Comparison of ENCODE assay signal across 8 mouse cellular contexts in genomic region chr3:97680631-97681320, GRCm38 (mm10). TPM values are rescaled to one million over a fixed set of nuclear protein-coding genes. Genes with fewer than 3 reads are reported as not detected.
A peak's percentile ranks its signal among the peaks of the same experiment; 100 is the strongest.
DNase-seq lines count a peak whose midpoint lies in the region; ATAC-seq and TF ChIP-seq lines count a peak whose summit lies in the region.

No protein-coding gene starts in this region.

- H3K9me3 ChIP-seq in ES-Bruce4 (replicated peaks; ENCODE audit: control insufficient read depth, insufficient read depth, low read length, poor library complexity, severe bottlenecking): no peaks in the 10 kb centered on the region
- H3K9me3 ChIP-seq in forebrain, embryonic 13.5 days (replicated peaks): no peaks in the 10 kb centered on the region
- H3K9me3 ChIP-seq in heart, postnatal 0 days (replicated peaks; ENCODE audit: control insufficient read depth, low read length): no peaks in the 10 kb centered on the region
- H3K9me3 ChIP-seq in liver, embryonic 16.5 days (replicated peaks; ENCODE audit: control insufficient read depth, low read length): no peaks in the 10 kb centered on the region
- no peaks in the 10 kb centered on the region for H3K9me3 ChIP-seq in neural tube, embryonic 11.5 days (ENCODE audit: control insufficient read depth, low read length)
- H3K9me3 ChIP-seq in stomach, postnatal 0 days (ENCODE audit: control insufficient read depth, low read length): no peaks in the 10 kb centered on the region

- WGBS in forebrain, embryonic 13.5 days: under 1% methylated on average over 28 of the region's 28 CpGs
- WGBS in heart, postnatal 0 days: 3% methylated on average over 28 of the region's 28 CpGs
- WGBS in liver, embryonic 16.5 days (ENCODE audit: insufficient replicate concordance): under 1% methylated on average over 28 of the region's 28 CpGs
- 2% methylated on average over 28 of the region's 28 CpGs for WGBS in neural tube, embryonic 11.5 days
- WGBS in stomach, postnatal 0 days: 3% methylated on average over 28 of the region's 28 CpGs

- peak; percentile 89 for TF ChIP-seq CTCF in ES-Bruce4 (IDR thresholded peaks at IDR 0.05; ENCODE audit: low read depth, low read length)
- TF ChIP-seq CTCF in heart, postnatal 0 days (IDR thresholded peaks at IDR 0.05; ENCODE audit: low read depth): peak; percentile 78
- peak; percentile 87 for TF ChIP-seq CTCF in stomach, postnatal 0 days (IDR thresholded peaks at IDR 0.05; ENCODE audit: low read depth)

- no peak for TF ChIP-seq EP300 in ES-Bruce4 (IDR thresholded peaks at IDR 0.05; ENCODE audit: insufficient read depth, low read depth, low read length)
- TF ChIP-seq EP300 in heart, postnatal 0 days (IDR thresholded peaks at IDR 0.05; ENCODE audit: low read depth): no peak
- no peak for TF ChIP-seq EP300 in stomach, postnatal 0 days (optimal IDR thresholded peaks at IDR 0.05)

- peak overlapping the region; percentile 53 for H3K4me3 ChIP-seq in ES-Bruce4 (ENCODE audit: low read depth, low read length)
- peak overlapping the region; percentile 40 for H3K4me3 ChIP-seq in forebrain, embryonic 13.5 days
- H3K4me3 ChIP-seq in heart, postnatal 0 days (ENCODE audit: low read depth, low read length): peak overlapping the region; percentile 37
- H3K4me3 ChIP-seq in liver, embryonic 16.5 days (ENCODE audit: low read depth, low read length): peak overlapping the region; percentile 48
- H3K4me3 ChIP-seq in neural tube, embryonic 11.5 days (ENCODE audit: low read depth, low read length): peak overlapping the region; percentile 25
- peak overlapping the region; percentile 39 for H3K4me3 ChIP-seq in stomach, postnatal 0 days (ENCODE audit: low read depth, low read length)

- H3K27ac ChIP-seq in ES-Bruce4 (ENCODE audit: insufficient read depth, low read length): no peak overlapping the region
- H3K27ac ChIP-seq in forebrain, embryonic 13.5 days: no peak overlapping the region
- peak overlapping the region; percentile 0; the same call in 1 of the 2 replicates for H3K27ac ChIP-seq in heart, postnatal 0 days (ENCODE audit: low read depth)
- peak overlapping the region; percentile 33; the same call in 1 of the 2 replicates for H3K27ac ChIP-seq in liver, embryonic 16.5 days (ENCODE audit: low read length)
- H3K27ac ChIP-seq in neural tube, embryonic 11.5 days (ENCODE audit: low read depth, low read length): no peak overlapping the region
- H3K27ac ChIP-seq in stomach, postnatal 0 days (replicated peaks): no peak overlapping the region

- peak; percentile 79 for ATAC-seq in cerebellum, adult (ENCODE audit: insufficient number of reproducible peaks, low FRiP score, low TSS enrichment)
- ATAC-seq in forebrain, embryonic 13.5 days: peak; percentile 81
- ATAC-seq in heart, postnatal 0 days (ENCODE audit: insufficient read depth, low read depth): peak; percentile 81
- peak; percentile 62 for ATAC-seq in liver, embryonic 16.5 days (ENCODE audit: low read depth)
- ATAC-seq in neural tube, embryonic 11.5 days (ENCODE audit: insufficient read depth, low FRiP score, low TSS enrichment): peak; percentile 80
- ATAC-seq in stomach, postnatal 0 days (ENCODE audit: low FRiP score, low TSS enrichment): peak; percentile 72

- no peak overlapping the region for H3K9ac ChIP-seq in ES-Bruce4 (ENCODE audit: low read depth, poor library complexity, severe bottlenecking)
- H3K9ac ChIP-seq in forebrain, embryonic 13.5 days: peak overlapping the region; percentile 50; the same call in 1 of the 2 replicates
- 0 out of 2 replicates have a peak overlapping the region, but pooled peaks have one; percentile 17 for H3K9ac ChIP-seq in heart, postnatal 0 days (replicated peaks; ENCODE audit: low read depth, low read length)
- H3K9ac ChIP-seq in liver, embryonic 16.5 days (ENCODE audit: low read depth, low read length): peak overlapping the region; percentile 41; the same call in 1 of the 2 replicates
- H3K9ac ChIP-seq in neural tube, embryonic 11.5 days (ENCODE audit: low read length): peak overlapping the region; percentile 2; the same call in 1 of the 2 replicates
- H3K9ac ChIP-seq in stomach, postnatal 0 days (ENCODE audit: low read length): peak overlapping the region; percentile 43

- H3K36me3 ChIP-seq in ES-Bruce4 (ENCODE audit: control insufficient read depth, insufficient read depth, low read length, poor library complexity, severe bottlenecking): no peaks in the 10 kb centered on the region
- H3K36me3 ChIP-seq in forebrain, embryonic 13.5 days (ENCODE audit: poor library complexity, severe bottlenecking): no peaks in the 10 kb centered on the region
- H3K36me3 ChIP-seq in heart, postnatal 0 days (replicated peaks; ENCODE audit: control insufficient read depth, insufficient read depth, low read length): no peaks in the 10 kb centered on the region
- no peaks in the 10 kb centered on the region for H3K36me3 ChIP-seq in liver, embryonic 16.5 days (ENCODE audit: control insufficient read depth, insufficient read depth)
- H3K36me3 ChIP-seq in neural tube, embryonic 11.5 days (ENCODE audit: control insufficient read depth, insufficient read depth, low read length): no peaks in the 10 kb centered on the region
- H3K36me3 ChIP-seq in stomach, postnatal 0 days (ENCODE audit: control insufficient read depth, insufficient read depth, low read length): no peaks in the 10 kb centered on the region

- no peaks in the 10 kb centered on the region for H3K4me1 ChIP-seq in ES-Bruce4 (ENCODE audit: control insufficient read depth, insufficient read depth, low read length)
- H3K4me1 ChIP-seq in forebrain, embryonic 13.5 days: peaks cover 22% of the 10 kb centered on the region
- peaks cover 15% of the 10 kb centered on the region; the same call in 1 of the 2 replicates for H3K4me1 ChIP-seq in heart, postnatal 0 days (ENCODE audit: control insufficient read depth, insufficient read depth)
- H3K4me1 ChIP-seq in liver, embryonic 16.5 days (ENCODE audit: control insufficient read depth, low read depth, low read length): peaks cover 6% of the 10 kb centered on the region
- 0 out of 2 replicates have a peak, but pooled peaks cover 5% of the 10 kb centered on the region for H3K4me1 ChIP-seq in neural tube, embryonic 11.5 days (ENCODE audit: control insufficient read depth, insufficient read depth, low read length)
- peaks cover 4% of the 10 kb centered on the region; the same call in 1 of the 2 replicates for H3K4me1 ChIP-seq in stomach, postnatal 0 days (replicated peaks; ENCODE audit: control insufficient read depth, insufficient read depth)

- TF ChIP-seq POLR2A in ES-Bruce4 (IDR thresholded peaks at IDR 0.05; ENCODE audit: insufficient read depth, low read length): no peak

- H3K4me2 ChIP-seq in forebrain, embryonic 13.5 days: peak overlapping the region; percentile 74
- peak overlapping the region; percentile 64 for H3K4me2 ChIP-seq in heart, postnatal 0 days (ENCODE audit: low read depth, low read length)
- H3K4me2 ChIP-seq in liver, embryonic 16.5 days (ENCODE audit: low read depth, low read length): peak overlapping the region; percentile 70
- H3K4me2 ChIP-seq in neural tube, embryonic 11.5 days (ENCODE audit: low read depth): peak overlapping the region; percentile 50
- peak overlapping the region; percentile 75 for H3K4me2 ChIP-seq in stomach, postnatal 0 days (replicated peaks; ENCODE audit: low read depth)

- peak; percentile 55 for DNase-seq in heart, postnatal 0 days (ENCODE audit: low spot score)
- peak; percentile 66 to 89 for DNase-seq in kidney, postnatal 36 days
- peak; percentile 82 for DNase-seq in neural tube, embryonic 11.5 days (ENCODE audit: low spot score)
- DNase-seq in stomach, postnatal 0 days (ENCODE audit: low spot score): peak; percentile 78

- no peaks in the 10 kb centered on the region for H3K27me3 ChIP-seq in ES-Bruce4 (ENCODE audit: control insufficient read depth, insufficient read depth, low read length, poor library complexity, severe bottlenecking)
- H3K27me3 ChIP-seq in forebrain, embryonic 13.5 days: peaks cover 43% of the 10 kb centered on the region
- H3K27me3 ChIP-seq in heart, postnatal 0 days (ENCODE audit: control insufficient read depth, insufficient read depth, low read length): no peaks in the 10 kb centered on the region
- peaks cover 10% of the 10 kb centered on the region for H3K27me3 ChIP-seq in liver, embryonic 16.5 days (ENCODE audit: control insufficient read depth, insufficient read depth, low read depth, low read length)
- H3K27me3 ChIP-seq in neural tube, embryonic 11.5 days (ENCODE audit: control insufficient read depth, insufficient read depth, low read length): 0 out of 2 replicates have a peak, but pooled peaks cover 7% of the 10 kb centered on the region
- H3K27me3 ChIP-seq in stomach, postnatal 0 days (ENCODE audit: control insufficient read depth, insufficient read depth, low read length): no peaks in the 10 kb centered on the region

RNA-seq across cellular contexts. Expression of gene Gm17651, which starts 6.3 kb away (rescaled TPM):
- polyA plus RNA-seq in ES-Bruce4 (2011; ENCODE audit: insufficient read depth, insufficient read length, low read depth, missing spikeins): not detected in 2 replicates
- polyA plus RNA-seq in forebrain, embryonic 13.5 days (2015; fragmentation: Nextera tagmentation; extraction: Ambion mirVana): not detected in 2 replicates
- not detected in 2 replicates for total RNA-seq in heart, postnatal 0 days (2014; rRNA removed; ENCODE audit: low replicate concordance)
- polyA plus RNA-seq in heart, postnatal 0 days (2015; fragmentation: Nextera tagmentation; extraction: Ambion mirVana): not detected in 2 replicates
- not detected in 2 replicates for polyA plus RNA-seq in liver, embryonic 16.5 days (2015; fragmentation: Nextera tagmentation; extraction: Ambion mirVana)
- polyA plus RNA-seq in neural tube, embryonic 11.5 days (2014; fragmentation: Nextera tagmentation; extraction: Ambion mirVana): not detected in 2 replicates
- not detected in 2 replicates for polyA plus RNA-seq in stomach, postnatal 0 days (2015; fragmentation: Nextera tagmentation; extraction: Ambion mirVana)

RNA-seq across cellular contexts. Expression of gene Prkab2, which starts 22.8 kb away (rescaled TPM):
- polyA plus RNA-seq in ES-Bruce4 (2011; ENCODE audit: insufficient read depth, insufficient read length, low read depth, missing spikeins): 17.6 and 21.2 TPM in 2 replicates
- 5.6 and 6.8 TPM in 2 replicates for polyA plus RNA-seq in forebrain, embryonic 13.5 days (2015; fragmentation: Nextera tagmentation; extraction: Ambion mirVana)
- 12.4 and 17.4 TPM in 2 replicates for total RNA-seq in heart, postnatal 0 days (2014; rRNA removed; ENCODE audit: low replicate concordance)
- polyA plus RNA-seq in heart, postnatal 0 days (2015; fragmentation: Nextera tagmentation; extraction: Ambion mirVana): 9.3 and 10.5 TPM in 2 replicates
- polyA plus RNA-seq in liver, embryonic 16.5 days (2015; fragmentation: Nextera tagmentation; extraction: Ambion mirVana): 1.3 and 1.5 TPM in 2 replicates
- polyA plus RNA-seq in neural tube, embryonic 11.5 days (2014; fragmentation: Nextera tagmentation; extraction: Ambion mirVana): 6.9 and 7.2 TPM in 2 replicates
- polyA plus RNA-seq in stomach, postnatal 0 days (2015; fragmentation: Nextera tagmentation; extraction: Ambion mirVana): 4.8 and 5.6 TPM in 2 replicates

RNA-seq across cellular contexts. Expression of gene Fmo5, which starts 52.2 kb away (rescaled TPM):
- polyA plus RNA-seq in ES-Bruce4 (2011; ENCODE audit: insufficient read depth, insufficient read length, low read depth, missing spikeins): 1.3 and 2.0 TPM in 2 replicates
- polyA plus RNA-seq in forebrain, embryonic 13.5 days (2015; fragmentation: Nextera tagmentation; extraction: Ambion mirVana): 0.39 and 0.43 TPM in 2 replicates
- 3.8 and 19.2 TPM in 2 replicates for total RNA-seq in heart, postnatal 0 days (2014; rRNA removed; ENCODE audit: low replicate concordance)
- 4.6 and 5.0 TPM in 2 replicates for polyA plus RNA-seq in heart, postnatal 0 days (2015; fragmentation: Nextera tagmentation; extraction: Ambion mirVana)
- polyA plus RNA-seq in liver, embryonic 16.5 days (2015; fragmentation: Nextera tagmentation; extraction: Ambion mirVana): 22.2 and 24.9 TPM in 2 replicates
- polyA plus RNA-seq in neural tube, embryonic 11.5 days (2014; fragmentation: Nextera tagmentation; extraction: Ambion mirVana): 0.94 and 1.2 TPM in 2 replicates
- 26.4 and 31.8 TPM in 2 replicates for polyA plus RNA-seq in stomach, postnatal 0 days (2015; fragmentation: Nextera tagmentation; extraction: Ambion mirVana)

Comparison
In these comparisons a context has a peak if more than half of its experiments do, and no peak if none do; other contexts are left out.
1. H3K27ac ChIP-seq: peak in heart, postnatal 0 days (single experiment) and liver, embryonic 16.5 days (single experiment); none in ES-Bruce4 (single experiment), forebrain, embryonic 13.5 days (single experiment), neural tube, embryonic 11.5 days (single experiment) and stomach, postnatal 0 days (single experiment).
2. Peak in every context shown above with its lines, with median percentiles within 50 percentile points of each other: H3K4me3 ChIP-seq, CTCF ChIP-seq, ATAC-seq, H3K4me2 ChIP-seq and DNase-seq.